Mouse (Mus musculus) kidney, embryonic 15.5 days (tissue): ENCODE measurements around the gene Peg10. TPM values are rescaled to one million over a fixed set of nuclear protein-coding genes. Genes with fewer than 3 reads are reported as not detected.

Experiments
- ATAC-seq: fragments of 200-750 bp; cut with Nextera tagmentation; replicated peaks from 2 replicates; pipeline ENCODE4 v1.8.0; 2017; ENCODE audit warnings: moderate TSS enrichment; ENCODE audit not compliant: low FRiP score
- H3K27ac ChIP-seq: fragments of 300-500 bp; sonication (generic); 2 replicates; pipeline ENCODE4 v1.5.1; 2015; ENCODE audit warnings: mild to moderate bottlenecking, inconsistent platforms
- H3K27me3 ChIP-seq: fragments of 300-500 bp; sonication (generic); 2 replicates; pipeline ENCODE4 v1.6.1; 2015; ENCODE audit warnings: inconsistent platforms
- H3K36me3 ChIP-seq: fragments of 300-500 bp; sonication (generic); 2 replicates; pipeline ENCODE4 v1.6.1; 2015; ENCODE audit warnings: inconsistent platforms
- H3K4me1 ChIP-seq: fragments of 300-500 bp; sonication (generic); 2 replicates; pipeline ENCODE4 v1.6.1; 2015; ENCODE audit warnings: inconsistent platforms
- H3K4me2 ChIP-seq: fragments of 300-500 bp; sonication (generic); 2 replicates; pipeline ENCODE4 v1.6.1; 2015; ENCODE audit warnings: moderate library complexity, mild to moderate bottlenecking, inconsistent platforms
- H3K4me3 ChIP-seq: fragments of 300-500 bp; sonication (generic); replicated peaks from 2 replicates; pipeline ENCODE4 v1.5.1; 2015; ENCODE audit warnings: mild to moderate bottlenecking, inconsistent platforms
- H3K9ac ChIP-seq: fragments of 300-500 bp; sonication (generic); 2 replicates; pipeline ENCODE4 v1.6.1; 2015; ENCODE audit warnings: mild to moderate bottlenecking, inconsistent platforms
- H3K9me3 ChIP-seq: fragments of 300-500 bp; sonication (generic); replicated peaks from 2 replicates; pipeline ENCODE4 v1.6.1; 2016; ENCODE audit warnings: inconsistent platforms
- WGBS: fragments of 180-500 bp; shearing (Covaris S2); methylation state at CpG from one replicate; pipeline ENCODE4 v1.1.7; 2015; ENCODE audit warnings: mixed read lengths; 5-methylcytosine and 5-hydroxymethylcytosine counted together
- polyA plus RNA-seq: library from polyadenylated mRNA; unstranded; fragments of >200 nt; fragmentation: Nextera tagmentation; extraction: Ambion mirVana; gene quantifications from 2 replicates; pipeline ENCODE4 v1.2.1, GENCODE M21; 2015

The Peg10 gene
- polyA plus RNA-seq, 1 experiment from 2014 or later = 4.4 TPM

DNA sequence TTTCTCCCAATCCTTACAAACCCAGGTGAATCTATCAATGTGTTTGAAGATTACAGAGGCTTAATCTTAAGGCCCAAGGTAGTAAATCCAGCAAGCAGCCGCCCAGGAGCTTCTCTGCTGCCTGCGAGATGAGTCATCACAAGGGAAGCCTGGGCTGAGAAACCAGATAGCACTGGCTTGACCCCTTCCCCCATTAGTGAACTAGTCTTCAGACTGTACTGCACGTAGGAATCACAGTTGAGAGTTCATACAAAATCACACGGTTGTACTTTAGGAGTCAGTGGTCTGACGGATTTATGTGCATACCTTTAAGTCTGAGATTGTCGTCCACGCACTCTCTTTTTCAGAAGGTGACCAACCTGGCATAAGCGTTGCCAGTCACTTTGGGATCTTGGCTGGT, 13.9 kb upstream of the Peg10 start:
- Histone ChIP-seq H3K9me3 (no peaks in the 10 kb centered on the region), H3K4me2 (no peak overlapping the region), H3K27me3 (0 out of 2 replicates have a peak, but pooled peaks cover 2% of the 10 kb centered on the region), H3K27ac (no peak overlapping the region), H3K4me3 (no peak overlapping the region), H3K36me3 (no peaks in the 10 kb centered on the region), H3K9ac (no peak overlapping the region), H3K4me1 (peaks cover 13% of the 10 kb centered on the region)
- peak; percentile 79; the same call in 1 of the 2 replicates for ATAC-seq
- WGBS = 38% methylated on average over 8 of the region's 8 CpGs

DNA sequence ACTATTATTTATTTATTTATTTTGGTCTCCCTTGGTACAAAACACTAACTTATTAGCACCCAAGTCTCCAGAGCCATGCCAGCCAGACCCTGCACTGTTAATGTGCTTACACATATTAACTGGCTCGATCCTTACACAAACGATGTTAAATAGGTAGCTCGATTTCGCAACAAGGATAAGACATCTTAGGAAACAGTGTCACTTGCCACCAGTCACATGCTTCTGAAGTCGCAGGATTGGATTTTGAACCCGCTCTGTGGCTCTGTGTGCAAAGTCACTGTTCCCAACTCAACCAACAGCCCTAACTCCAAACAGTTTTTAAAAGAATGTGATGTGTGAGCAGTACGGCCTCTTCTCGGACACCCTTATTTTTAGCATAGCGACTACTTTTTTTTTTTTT, 10.7 kb upstream of the Peg10 start:
- 91% methylated on average over 9 of the region's 9 CpGs for WGBS
- H3K9ac ChIP-seq = no peak overlapping the region
- ATAC-seq = no peak
- H3K36me3 ChIP-seq = no peaks in the 10 kb centered on the region
- peaks cover 17% of the 10 kb centered on the region for H3K4me1 ChIP-seq
- H3K27me3 ChIP-seq = 0 out of 2 replicates have a peak, but pooled peaks cover 5% of the 10 kb centered on the region
- no peak overlapping the region for H3K4me2 ChIP-seq
- no peak overlapping the region for H3K27ac ChIP-seq
- no peak overlapping the region for H3K4me3 ChIP-seq
- H3K9me3 ChIP-seq = no peaks in the 10 kb centered on the region

GRCm38 (mm10) chr6:4738034-4738629, 9.0 kb upstream of the Peg10 start:
- Histone ChIP-seq H3K9ac (no peak overlapping the region), H3K27ac (no peak overlapping the region), H3K36me3 (no peaks in the 10 kb centered on the region), H3K4me2 (no peak overlapping the region), H3K4me3 (no peak overlapping the region), H3K9me3 (no peaks in the 10 kb centered on the region), H3K27me3 (0 out of 2 replicates have a peak, but pooled peaks cover 5% of the 10 kb centered on the region), H3K4me1 (peaks cover 12% of the 10 kb centered on the region)
- no peak for ATAC-seq
- 47% methylated on average over 11 of the region's 11 CpGs for WGBS

DNA sequence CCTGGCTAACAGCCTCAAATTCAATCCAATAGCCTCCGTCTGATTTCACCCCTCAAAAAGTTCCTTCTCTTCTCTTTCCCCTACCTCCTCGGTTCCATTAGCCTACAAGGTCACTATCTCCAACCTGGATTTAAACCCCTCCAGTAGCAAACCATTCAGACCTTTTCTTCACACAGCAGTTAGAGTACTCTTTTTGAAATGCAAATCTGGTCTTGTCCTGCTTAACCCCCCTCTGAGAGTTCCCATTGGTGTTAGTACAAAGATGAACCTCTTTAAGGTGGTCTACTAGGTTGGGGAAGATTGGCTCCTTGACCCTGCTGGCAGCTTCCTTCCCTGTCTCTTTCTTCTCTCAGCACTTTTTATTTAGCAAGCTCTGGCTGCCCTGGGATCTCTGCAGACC, 8.4 kb upstream of the Peg10 start:
- Histone ChIP-seq H3K36me3 (no peaks in the 10 kb centered on the region), H3K9me3 (no peaks in the 10 kb centered on the region), H3K27me3 (0 out of 2 replicates have a peak, but pooled peaks cover 5% of the 10 kb centered on the region), H3K4me1 (peaks cover 9% of the 10 kb centered on the region; the same call in 1 of the 2 replicates), H3K9ac (no peak overlapping the region), H3K27ac (no peak overlapping the region), H3K4me2 (no peak overlapping the region), H3K4me3 (no peak overlapping the region)
- ATAC-seq = no peak
- 41% methylated on average over 2 of the region's 2 CpGs for WGBS

DNA sequence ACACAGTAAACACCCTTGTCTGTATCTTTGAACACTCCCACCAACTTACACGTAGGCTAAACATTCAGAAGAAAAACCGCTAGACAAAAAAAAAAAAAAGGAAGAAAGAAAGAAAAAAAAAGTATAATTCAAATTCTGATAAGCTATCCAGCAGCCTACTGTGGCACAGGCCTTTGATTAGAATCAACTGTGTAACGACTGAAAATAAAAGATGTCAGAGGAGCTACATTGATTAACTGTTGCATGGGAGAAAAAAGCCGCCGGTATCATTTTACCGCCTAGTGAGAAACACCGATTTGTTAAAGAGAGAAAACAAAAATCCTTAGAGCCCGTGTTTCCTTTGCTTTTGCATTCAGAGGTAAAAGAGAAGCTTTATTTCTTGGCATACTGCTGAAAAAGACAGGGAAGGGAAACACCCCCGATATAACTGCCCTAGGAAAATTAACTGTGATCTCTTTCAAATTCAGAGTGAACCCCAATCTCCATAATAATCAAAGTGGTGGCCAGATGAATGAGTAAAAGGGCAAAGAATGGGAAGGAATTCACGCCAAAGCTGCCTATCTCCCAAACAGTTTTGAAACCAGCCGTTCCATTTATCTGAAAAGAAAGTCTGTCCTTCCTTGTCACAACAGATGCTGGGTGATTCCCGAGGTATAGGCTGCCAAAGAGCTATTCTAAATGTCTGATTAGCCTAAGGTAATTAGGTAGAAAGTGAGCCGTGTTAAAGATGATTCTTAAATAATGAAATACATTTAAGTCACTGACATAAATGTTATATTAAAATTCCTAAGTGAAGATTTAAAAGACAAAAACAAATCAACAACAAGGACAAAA, 7.4 kb upstream of the Peg10 start:
- Histone ChIP-seq H3K36me3 (no peaks in the 10 kb centered on the region), H3K9me3 (no peaks in the 10 kb centered on the region), H3K27ac (no peak overlapping the region), H3K9ac (no peak overlapping the region), H3K4me3 (no peak overlapping the region), H3K27me3 (0 out of 2 replicates have a peak, but pooled peaks cover 5% of the 10 kb centered on the region), H3K4me1 (peaks cover 9% of the 10 kb centered on the region; the same call in 1 of the 2 replicates), H3K4me2 (no peak overlapping the region)
- WGBS = 26% methylated on average over 13 of the region's 13 CpGs
- ATAC-seq = no peak

DNA sequence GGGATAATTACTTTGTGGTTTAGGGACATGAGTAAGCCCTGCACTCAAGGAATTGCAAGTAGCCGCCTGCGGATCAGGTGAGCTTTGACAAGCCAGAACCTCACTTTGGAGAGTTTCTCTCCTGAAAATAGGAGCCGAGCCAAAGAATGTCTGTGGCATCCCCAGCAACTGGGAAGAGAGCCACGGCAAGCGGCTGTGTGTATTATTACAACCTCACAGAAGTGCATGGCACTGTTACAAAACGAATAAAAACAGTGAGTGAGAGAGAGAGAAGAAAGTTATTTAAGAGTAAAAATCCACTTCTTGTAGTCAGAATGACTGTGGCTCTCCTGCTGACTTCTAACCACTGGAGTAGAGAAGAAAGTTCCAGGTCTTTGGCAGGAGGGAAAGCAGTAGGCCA, 6.6 kb upstream of the Peg10 start:
- Histone ChIP-seq H3K4me2 (no peak overlapping the region), H3K27me3 (0 out of 2 replicates have a peak, but pooled peaks cover 5% of the 10 kb centered on the region), H3K9me3 (no peaks in the 10 kb centered on the region), H3K27ac (no peak overlapping the region), H3K9ac (no peak overlapping the region), H3K4me3 (no peak overlapping the region), H3K36me3 (no peaks in the 10 kb centered on the region), H3K4me1 (peaks cover 9% of the 10 kb centered on the region; the same call in 1 of the 2 replicates)
- no peak for ATAC-seq
- 42% methylated on average over 6 of the region's 6 CpGs for WGBS

- Histone ChIP-seq H3K4me1 (no peaks in the 10 kb centered on the region), H3K9me3 (peaks cover 13% of the 10 kb centered on the region), H3K4me2 (peak overlapping the region; percentile 65), H3K9ac (peak overlapping the region; percentile 48), H3K4me3 (peak overlapping the region; percentile 49), H3K27me3 (no peaks in the 10 kb centered on the region), H3K36me3 (no peaks in the 10 kb centered on the region), H3K27ac (peak overlapping the region; percentile 66)
- no peak for ATAC-seq
- WGBS = 45% methylated on average over 22 of the region's 22 CpGs
Observed at GRCm38 (mm10) chr6:4746036-4746695, 940 bp upstream of the Peg10 start.

- H3K9ac ChIP-seq = peak overlapping the region; percentile 18; the same call in 1 of the 2 replicates
- no peak for ATAC-seq
Observed at GRCm38 (mm10) chr6:4747677-4748505, 785 bp downstream of the Peg10 start.

DNA sequence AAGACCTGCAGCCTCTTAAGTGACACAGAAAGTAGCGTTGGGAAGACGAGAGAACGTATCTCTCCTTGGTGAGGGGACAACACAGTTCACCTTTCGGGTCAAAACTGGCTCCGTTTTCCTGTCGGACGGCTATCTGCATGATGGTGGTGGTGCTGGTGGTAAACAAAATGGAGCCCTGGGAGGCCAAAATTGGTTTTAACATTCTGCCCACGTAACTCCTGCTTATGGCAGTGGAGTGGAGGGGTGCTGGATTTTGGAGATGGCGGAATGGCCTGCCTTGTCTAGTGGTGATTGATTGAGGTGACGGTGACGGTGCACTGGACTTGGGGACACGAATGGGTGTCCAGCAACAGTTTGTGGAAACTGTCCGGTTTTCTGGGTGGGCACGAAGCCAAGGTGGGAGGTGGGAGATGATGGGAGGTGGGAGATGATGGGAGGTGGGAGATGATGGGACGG, 1.4 kb downstream of the Peg10 start:
- H3K4me1 ChIP-seq = no peaks in the 10 kb centered on the region
- 50% methylated on average over 15 of the region's 15 CpGs for WGBS
- H3K9ac ChIP-seq = no peak overlapping the region
- H3K27ac ChIP-seq = no peak overlapping the region
- peak overlapping the region; percentile 65 for H3K4me2 ChIP-seq
- no peaks in the 10 kb centered on the region for H3K36me3 ChIP-seq
- peaks cover 13% of the 10 kb centered on the region for H3K9me3 ChIP-seq
- H3K27me3 ChIP-seq = no peaks in the 10 kb centered on the region
- H3K4me3 ChIP-seq = peak overlapping the region; percentile 49
- peak; percentile 34; the same call in 1 of the 2 replicates for ATAC-seq

More at GRCm38 (mm10) chr6:4747677-4748505, 785 bp downstream of the Peg10 start:
- H3K27ac ChIP-seq = 0 out of 2 replicates have a peak overlapping the region, but pooled peaks have one; percentile 54
- 54% methylated on average over 71 of the region's 71 CpGs for WGBS
- no peaks in the 10 kb centered on the region for H3K27me3 ChIP-seq
- peak overlapping the region; percentile 49 for H3K4me3 ChIP-seq
- H3K36me3 ChIP-seq = no peaks in the 10 kb centered on the region
- peak overlapping the region; percentile 65 for H3K4me2 ChIP-seq
- peaks cover 13% of the 10 kb centered on the region for H3K9me3 ChIP-seq
- H3K4me1 ChIP-seq = no peaks in the 10 kb centered on the region

DNA sequence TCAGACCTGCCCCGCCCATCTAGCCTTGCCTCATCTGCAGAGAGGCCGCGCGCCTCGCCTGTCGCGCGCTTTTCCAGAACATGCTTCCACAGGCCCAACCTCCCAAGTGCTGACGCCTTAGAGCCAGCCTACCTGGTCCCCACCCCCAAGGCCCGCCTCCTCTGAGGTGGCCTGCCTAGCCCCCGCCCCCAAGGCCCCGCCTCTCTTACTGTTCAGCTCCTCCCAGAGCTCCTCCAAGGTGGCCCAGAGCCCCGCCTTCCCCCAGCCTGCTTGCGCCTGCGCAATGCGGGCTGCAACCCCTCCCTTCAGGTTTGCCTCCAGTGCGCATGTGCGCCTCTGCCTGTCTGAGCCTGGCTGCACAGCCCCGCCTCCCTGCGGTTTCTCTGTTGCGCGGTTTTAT, 2.0 kb downstream of the Peg10 start:
- H3K9me3 ChIP-seq = peaks cover 13% of the 10 kb centered on the region
- peak overlapping the region; percentile 65 for H3K4me2 ChIP-seq
- 55% methylated on average over 22 of the region's 22 CpGs for WGBS
- H3K27me3 ChIP-seq = no peaks in the 10 kb centered on the region
- ATAC-seq = peak; percentile 95
- H3K36me3 ChIP-seq = no peaks in the 10 kb centered on the region
- no peak overlapping the region for H3K27ac ChIP-seq
- H3K4me3 ChIP-seq = peak overlapping the region; percentile 49
- no peak overlapping the region for H3K9ac ChIP-seq
- H3K4me1 ChIP-seq = no peaks in the 10 kb centered on the region

GRCm38 (mm10) chr6:4751355-4751754, 4.2 kb downstream of the Peg10 start:
- H3K9me3 ChIP-seq = peaks cover 17% of the 10 kb centered on the region

More at GRCm38 (mm10) chr6:4751355-4751754, 4.2 kb downstream of the Peg10 start:
- Histone ChIP-seq H3K4me1 (no peaks in the 10 kb centered on the region), H3K36me3 (peaks cover 6% of the 10 kb centered on the region; the same call in 1 of the 2 replicates), H3K27me3 (no peaks in the 10 kb centered on the region), H3K4me3 (no peak overlapping the region), H3K9ac (no peak overlapping the region), H3K4me2 (no peak overlapping the region), H3K27ac (no peak overlapping the region)
- 71% methylated on average over 4 of the region's 4 CpGs for WGBS
- ATAC-seq = no peak
